Mouse (Mus musculus) ovary, adult 18-20 months (tissue): Measurements from ENCODE around the gene Klk7.

Experiments
- DNase-seq: peaks from one replicate; pipeline ENCODE4 v3.0.0; 2022; ENCODE audit warnings: low spot score, mixed read lengths

The Klk7 gene

DNA sequence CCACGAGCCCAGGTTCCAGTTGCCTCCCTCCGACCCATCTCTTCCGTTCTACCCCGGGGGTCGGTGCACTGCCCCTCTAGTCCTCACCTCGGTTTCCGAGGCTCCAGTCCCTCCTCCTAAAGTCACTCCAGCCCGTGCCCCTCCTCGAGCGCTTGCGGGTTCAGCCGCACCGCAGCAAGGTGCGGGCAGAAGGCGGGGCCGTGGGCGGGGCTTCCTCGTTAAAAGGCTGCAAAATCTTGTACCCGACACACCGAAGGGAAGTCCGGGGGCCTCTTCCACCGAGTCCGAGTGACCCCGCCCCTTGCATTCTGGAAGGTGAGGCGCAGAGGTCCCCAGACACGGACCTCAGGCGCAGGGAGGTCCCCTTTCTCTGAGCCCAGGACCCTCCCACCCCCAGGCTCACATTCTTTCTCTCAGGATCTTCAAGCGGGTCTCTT, 13.7 kb upstream of the Klk7 start, which contains the start of gene Klk8:
TSS of gene Klk8 (plus strand) at position 245 of the 437 bp plus-strand sequence.
- no peak for DNase-seq

DNA sequence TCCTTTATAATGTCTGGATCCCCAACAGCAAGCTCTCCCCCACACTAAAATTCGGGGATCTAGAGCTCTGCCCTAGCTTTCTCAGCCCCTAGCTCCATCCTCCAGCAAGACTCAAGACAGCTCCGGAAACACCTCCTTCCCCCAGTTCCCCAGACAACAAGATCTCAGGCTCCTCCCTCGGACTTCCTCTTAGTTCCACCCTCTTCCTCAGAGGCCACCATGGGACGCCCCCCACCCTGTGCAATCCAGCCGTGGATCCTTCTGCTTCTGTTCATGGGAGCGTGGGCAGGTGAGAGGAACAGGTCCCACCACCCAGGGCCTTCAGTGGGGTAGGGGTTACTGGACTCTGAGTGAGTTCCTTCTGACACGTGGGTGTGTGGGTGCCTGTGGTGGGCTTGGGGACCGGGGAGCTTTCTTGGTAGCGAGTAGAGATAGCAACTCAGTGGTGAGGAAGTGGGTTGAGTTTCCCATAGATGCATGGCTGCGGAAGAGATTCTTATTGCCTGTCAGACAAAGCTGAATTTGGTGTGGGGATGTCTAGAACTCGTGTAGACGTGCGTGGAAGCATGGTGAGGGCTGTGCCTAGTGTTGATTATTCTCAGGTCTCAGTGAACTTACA, 13.1 kb upstream of the Klk7 start:
- no peak for DNase-seq

DNA sequence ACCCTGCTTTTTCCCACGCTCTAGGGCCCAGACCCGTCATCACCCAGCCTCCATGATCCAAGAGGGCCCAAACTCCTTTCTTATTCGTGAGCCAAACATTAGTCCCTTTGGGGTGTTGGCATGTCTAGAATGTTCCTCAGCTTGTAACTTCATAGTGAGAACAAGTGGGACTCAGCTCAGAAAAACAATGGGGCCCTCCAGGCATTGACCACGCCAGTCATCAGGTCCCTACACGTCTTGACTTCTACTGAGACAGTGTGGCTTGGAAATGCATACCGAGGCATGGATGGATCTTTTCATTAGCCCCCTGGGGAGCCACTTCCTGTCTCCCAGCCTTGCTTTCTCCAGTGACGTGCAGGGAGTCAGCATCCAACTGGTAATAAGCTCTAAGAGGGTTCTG, 11.2 kb upstream of the Klk7 start:
- DNase-seq: no peak

DNA sequence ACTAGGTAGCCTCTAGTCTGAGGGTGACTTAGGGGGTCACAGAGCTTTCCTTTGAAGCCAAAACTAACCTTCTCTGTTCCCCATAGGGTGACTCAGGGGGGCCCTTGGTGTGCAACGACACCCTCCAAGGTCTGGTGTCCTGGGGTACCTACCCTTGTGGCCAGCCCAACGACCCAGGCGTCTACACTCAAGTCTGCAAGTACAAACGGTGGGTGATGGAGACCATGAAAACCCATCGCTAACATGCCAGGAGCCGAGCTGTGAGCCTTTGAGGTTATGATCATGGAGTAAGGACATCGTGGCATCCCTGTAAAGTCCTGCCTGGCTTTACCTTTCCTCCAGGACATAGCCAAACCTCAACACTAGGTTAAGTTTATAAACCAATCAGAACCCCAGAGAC, 4.1 kb downstream of the Klk7 start:
- DNase-seq: no peak

DNA sequence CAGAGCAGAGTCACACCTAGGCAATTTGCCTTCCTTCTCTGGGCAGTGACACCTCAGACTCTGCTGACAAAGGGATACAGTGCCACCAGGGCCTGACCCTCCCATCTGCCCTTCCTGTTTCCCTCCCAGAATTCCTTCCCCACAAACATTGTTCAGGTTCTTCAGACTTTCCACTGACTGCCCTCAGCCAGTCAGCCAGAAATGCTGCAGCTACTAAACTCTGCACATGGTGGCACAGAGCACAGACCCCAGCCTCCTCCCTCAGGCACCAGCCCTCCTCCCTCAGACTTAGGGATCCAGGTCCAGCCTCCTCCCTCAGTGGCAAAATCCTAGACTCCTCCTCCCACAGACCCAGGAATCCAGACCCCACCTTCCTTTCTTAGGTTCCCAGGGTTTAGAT, 5.7 kb downstream of the Klk7 start:
- DNase-seq: no peak

DNA sequence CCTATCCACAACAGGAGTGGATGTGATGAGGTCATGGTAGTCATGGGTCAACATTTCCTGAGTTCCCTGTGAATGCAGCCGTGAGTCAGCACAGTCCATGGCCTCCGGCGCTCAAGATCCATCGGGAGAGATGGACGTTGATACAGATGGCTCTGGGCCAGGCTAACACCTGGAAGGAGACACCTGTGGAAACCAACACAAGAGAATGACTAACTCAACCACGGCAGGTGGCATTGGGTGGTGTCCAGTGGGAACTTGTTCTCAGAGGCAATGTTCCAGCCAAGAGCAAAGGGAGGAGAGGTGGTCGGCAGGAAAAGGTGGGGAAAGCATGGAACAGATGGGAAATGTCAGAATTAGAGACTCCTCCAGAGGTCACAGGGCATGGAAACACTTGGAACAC, 10.5 kb downstream of the Klk7 start:
- no peak for DNase-seq

DNA sequence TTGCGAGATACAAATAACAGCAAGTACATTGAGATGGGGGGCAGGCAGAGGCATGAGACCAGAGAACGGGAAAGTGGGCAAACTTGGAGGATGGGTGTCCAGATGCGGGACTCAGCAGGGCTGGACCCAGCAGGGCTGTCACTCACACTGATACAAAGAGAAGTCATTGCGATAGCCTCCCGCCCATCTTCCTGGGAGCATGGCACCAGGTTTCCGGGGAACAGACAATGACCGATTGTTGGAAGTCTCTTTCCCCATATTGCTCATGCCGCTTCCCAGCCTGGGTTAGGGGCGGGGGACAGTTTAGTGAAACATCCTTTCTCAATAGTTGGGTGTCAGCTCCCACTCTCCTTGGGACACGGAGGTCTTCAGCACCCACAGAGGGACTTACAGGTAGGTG, 13.1 kb downstream of the Klk7 start, which contains the start of gene Klk6:
TSS of gene Klk6 (plus strand) at position 301 of the 400 bp plus-strand sequence.
- no peak for DNase-seq

DNA sequence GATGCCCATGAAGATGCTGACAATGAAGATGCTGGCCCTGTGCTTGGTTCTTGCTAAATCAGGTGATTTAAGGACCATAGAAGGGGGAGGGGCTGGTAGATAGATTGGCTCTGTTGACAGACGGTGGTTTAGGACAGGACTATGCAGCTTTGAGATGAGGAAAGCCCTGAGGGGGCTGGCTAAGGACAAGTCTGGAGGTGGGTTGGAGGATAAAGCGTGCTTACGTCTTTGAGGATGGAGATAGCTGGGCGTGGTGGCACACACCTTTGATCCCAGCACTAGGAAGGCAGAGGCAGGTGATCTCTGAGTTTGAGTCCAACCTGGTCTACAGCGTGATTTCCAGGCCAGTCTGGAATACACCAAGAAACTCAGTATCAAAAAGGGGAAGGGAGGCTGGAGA, 15.0 kb downstream of the Klk7 start:
- no peak for DNase-seq

DNA sequence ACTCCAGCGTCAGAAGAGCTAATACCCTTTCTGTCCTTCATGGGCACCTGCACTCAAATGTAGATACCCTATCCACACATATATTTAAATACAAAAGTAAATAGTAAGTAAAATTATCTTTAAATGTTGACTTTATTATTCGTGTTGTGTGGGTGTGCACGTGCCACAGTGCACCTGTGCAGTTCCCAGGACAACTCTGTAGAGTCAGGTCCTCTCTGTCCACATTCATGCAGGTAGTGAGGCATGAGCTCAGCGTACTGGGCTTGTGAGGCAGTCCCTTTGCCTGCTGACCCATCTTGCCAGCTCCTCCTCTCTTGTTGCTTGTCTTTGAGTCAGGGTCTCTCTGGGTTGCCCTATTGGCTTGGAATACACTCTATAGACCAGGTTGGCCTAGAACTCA, 16.6 kb downstream of the Klk7 start:
- DNase-seq: no peak

DNA sequence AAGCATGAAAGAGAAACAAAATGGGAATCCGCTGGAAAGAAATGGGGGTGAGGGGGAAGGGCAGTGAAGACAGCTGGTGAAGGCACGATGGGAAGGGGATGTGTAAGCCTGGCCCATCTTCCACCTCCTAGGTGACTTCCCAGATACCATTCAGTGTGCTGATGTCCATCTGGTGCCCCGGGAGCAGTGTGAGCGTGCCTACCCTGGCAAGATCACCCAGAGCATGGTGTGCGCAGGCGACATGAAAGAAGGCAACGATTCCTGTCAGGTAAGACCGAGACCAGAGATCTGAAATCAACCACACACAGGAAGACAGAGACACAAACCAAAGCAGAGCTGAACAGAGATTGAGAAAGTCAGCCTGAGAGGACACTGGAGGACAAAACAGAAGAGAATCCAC, 17.9 kb downstream of the Klk7 start:
- DNase-seq: no peak

DNA sequence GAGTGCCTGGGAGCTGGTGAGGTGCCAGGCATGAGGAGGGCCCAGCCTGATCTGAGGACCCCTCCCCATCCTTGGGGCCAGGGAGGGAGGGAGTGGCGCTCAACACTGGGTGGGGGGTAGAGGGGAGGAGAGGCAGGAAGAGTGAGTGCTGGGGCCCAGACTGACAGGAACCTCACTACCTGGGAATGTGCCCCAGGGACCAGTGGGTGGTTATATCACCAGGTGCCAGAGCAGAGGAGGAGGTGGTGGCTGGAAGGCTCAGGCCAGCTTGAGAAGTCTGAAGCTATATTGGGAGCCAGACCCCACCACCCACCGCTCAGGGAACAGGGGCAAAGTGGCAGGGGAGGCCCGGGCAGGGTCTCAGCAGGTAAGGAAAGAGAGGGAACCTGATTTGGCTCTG, 30.6 kb downstream of the Klk7 start, which contains the start of gene Klk5:
TSS of gene Klk5 (plus strand) at position 271 of the 400 bp plus-strand sequence.
- DNase-seq: no peak

DNA sequence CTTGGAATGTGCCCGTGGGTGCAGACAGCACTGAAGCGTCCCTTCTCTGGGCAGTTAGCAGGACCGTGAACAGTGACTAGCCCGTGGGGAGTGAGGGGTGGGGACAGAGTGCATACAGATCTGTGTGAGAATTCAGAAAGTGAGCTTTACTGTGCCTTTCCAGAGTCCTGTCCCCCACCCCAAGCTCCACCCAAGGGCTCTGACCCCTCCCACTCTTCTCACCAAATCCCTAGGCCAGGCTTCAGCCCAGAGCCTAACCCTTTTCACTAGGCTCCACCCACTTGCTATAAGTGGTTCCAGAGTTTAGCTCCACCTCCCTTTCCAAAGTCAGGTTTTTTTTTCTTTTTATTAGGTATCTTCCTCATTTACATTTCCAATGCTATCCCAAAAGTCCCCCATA, 32.7 kb downstream of the Klk7 start:
- no peak for DNase-seq

DNA sequence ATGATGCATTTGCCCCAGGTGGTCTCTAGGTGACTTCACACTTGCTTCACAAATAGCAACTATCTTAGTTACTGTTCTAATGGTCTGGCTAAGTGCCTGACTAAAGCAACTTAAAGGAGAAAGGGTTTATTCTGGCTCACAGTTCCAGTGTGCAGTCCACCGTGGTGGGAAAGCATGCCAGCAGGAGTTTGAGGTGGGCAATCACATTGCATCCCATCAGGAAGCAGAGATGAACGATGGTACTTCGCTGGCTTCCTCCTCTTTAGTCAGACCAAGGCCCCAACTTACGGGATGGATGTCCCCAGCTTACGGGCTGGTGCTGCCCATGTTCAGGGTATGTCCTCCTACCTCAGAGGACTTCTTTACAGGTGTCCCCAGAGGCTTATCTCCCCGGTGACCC, 40.5 kb downstream of the Klk7 start:
- no peak for DNase-seq

DNA sequence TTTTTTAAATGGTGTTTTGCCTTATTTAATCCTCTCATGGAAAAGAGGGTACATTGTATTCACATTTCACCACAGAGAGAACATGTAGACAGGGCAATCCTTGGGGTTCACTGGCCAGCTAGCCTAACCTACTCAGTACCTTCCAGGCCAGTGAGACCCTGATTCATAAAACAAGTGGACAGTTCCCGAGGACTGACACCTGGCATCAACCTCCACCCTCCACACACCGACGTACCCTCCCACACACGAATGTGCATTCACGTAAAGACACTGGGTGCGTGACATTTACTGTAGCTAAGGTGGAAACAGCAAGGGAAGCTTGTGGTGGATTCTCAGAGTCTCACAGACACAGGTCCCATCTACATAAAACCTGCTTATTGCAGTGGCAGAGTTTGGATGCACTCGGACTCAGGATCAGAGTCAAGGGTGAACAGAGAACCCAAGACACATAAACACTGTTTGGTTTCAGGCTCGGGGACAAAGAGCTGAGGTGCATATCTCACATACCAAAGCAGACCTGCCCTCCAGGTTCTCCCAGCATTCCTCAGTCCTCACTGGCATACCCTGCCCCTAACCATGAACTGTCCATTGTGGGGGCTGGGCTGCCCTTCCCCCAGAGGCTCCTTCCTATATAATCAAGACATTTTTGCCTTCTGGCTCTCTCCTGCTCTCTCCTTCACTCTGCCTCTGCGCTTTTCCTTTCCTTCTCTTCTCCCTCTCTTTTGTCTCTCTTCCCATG, 43.7 kb downstream of the Klk7 start:
- no peak for DNase-seq

DNA sequence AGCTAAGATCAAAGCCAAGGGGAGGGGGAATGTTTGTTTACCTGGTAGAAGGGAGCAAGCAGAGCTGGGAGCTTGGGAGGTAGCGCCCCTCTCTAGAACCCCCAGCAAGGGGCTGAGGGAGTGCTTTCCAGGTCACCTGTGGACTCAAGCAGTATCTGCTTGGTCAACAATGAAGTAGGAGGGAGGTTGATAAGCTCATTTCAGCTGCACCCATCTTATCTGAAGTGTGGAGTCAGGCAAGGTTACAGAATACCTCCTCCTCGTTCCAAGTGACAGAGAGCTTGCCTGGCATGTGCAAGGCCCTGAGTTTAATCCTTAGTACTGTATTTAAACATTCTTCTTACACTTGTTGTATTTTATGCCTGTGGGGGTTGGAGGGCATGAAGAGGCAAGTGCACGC, 44.6 kb downstream of the Klk7 start:
- no peak for DNase-seq

DNA sequence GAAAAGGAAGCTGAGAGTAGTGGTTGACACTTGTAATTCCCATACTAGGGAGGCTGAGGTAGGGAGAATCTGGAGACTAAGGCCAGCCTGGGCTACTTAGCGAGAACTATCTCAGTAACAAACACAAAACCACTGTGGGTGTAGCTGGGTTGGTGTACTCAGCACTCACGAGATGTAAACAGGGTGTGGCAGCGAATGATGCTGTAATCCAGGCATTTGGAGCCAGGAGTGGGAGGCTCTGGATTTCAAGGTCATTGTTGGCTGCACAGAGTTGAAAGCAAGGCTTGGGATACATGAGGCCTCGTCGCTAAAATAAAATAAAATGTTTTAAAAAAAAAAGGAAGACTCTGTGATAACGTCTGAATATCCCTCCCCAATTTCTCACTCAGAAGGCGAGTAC, 45.2 kb downstream of the Klk7 start:
- DNase-seq: no peak

DNA sequence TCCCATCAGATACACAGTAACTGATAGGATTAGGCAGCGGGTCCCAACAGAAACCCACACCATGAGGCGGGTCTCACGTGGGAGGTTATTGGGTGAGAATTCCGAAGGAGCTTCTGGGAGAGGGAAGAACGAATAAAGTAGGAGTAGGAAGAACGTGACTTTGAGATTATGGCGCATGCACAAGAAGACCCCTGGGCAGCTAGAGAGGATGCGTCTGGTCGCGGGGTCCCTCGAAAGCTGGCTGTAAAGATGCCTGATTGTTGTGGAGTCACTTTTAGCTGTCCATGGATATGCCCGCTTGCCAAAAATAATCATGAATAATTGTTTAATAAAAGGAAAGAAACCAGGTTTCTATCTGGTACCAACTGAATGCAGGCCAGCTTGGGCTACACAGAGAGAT, 46.4 kb downstream of the Klk7 start:
- no peak for DNase-seq

DNA sequence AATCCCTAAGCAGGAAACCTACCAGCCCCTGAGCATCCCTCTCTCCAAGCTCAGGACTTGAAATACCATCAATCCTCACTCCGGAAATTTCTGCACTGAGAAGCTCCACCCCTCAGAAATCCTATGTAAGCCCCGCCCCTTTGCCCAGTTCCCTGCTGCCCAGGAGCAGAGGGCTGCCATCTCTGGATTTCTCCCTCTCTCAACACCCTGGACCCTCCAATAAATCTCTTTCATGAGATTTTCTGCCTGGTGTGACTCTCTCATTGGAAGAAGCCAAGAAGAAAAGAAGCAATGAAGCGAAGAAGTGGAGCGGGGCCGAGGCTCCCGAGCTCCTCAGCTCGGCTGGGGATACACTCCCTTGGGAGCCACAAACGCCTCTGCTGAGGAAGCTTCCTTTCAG, 49.3 kb downstream of the Klk7 start:
- no peak for DNase-seq
